Mouse (Mus musculus) adipose tissue, adult 10 weeks (tissue): ENCODE data around the gene Nhp2. TPM values are rescaled to one million over a fixed set of nuclear protein-coding genes. Genes with fewer than 3 reads are reported as not detected.

Experiments
- polyA plus RNA-seq: library from polyadenylated mRNA; stranded (reverse); fragments of 350-450 nt; fragmentation: Illumina TruSeq; extraction: RNeasy Lipid Tissue Mini Kit (QIAGEN cat#74804); gene quantifications from one replicate; pipeline ENCODE4 v1.2.3, GENCODE M21; 2014; ENCODE audit warnings: low read depth, low replicate concordance

The Nhp2 gene
- 42.7 TPM for polyA plus RNA-seq

DNA sequence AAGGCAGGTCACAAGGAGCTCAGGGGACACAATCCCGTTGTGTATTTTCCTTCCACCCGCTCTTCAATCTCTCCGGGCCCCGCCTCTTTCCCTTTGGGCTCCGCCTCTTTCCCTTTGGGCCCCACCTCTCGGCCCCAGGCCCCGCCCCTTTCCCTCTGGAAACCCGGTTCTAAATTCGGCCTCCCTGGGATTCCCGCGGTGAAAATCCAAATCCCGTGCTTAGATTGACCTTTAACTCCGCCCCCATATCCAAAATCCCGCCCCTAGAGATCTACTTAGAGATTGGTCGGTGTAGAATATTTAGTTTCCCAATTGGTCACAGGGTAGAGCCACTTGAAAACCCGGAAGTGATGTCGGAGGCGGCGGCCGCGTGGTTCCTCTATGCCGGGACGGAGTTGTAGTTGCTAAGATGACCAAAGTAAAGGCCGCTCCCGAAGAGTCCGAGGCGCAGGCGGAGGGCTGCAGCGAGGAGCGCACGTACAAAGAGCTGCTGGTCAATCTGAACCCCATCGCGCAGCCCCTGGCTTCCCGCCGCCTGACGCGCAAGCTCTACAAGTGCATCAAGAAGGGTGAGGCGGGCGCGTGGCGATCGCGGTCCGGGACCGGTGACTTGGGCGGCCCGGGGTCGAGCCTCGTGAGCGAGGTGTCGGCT is at the start of gene Nhp2:
Gene Nhp2 (plus strand): TSS at position 327 of the 652 bp plus-strand sequence.

DNA sequence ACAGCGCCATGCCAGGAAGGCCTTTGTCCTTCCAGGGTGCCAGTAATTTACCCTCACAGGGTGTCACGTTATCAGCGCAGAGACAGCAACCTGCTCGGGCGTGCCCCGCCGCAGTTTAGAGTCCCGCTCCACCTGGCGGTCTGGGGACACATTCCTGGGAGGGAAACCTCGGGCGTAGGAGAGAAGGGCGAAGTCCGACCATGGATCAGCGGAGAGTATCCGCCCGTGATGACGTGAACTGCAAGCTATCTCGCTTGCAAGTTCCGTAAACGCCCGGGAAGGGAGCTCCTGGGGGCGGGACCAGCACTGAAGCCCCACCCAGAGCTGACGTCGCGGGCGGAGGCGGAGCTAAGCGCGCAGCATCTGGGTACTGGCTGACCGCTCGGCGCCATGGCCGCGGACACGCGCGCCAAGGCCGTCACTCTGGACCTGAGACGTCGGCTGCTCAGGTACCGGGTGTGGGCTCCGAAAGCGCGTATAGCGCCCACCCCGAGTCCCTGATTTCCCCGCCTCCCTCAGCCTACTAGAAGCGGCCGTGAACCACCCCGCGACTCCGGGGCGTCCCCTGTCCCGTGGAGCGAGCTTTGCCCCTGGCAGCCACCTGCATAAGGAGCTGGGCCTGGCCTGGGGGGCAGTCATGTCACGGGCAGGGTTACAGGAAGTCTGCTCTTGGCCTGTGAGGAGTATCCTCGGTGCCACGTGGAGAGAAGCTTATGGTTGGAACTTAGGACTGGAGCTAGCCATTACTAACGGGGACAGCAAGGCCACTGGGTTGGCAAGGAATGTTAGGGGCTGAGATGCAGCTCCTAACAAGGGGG is 34.9 kb upstream of the Nhp2 start, which contains the start of gene Phykpl:
Gene Phykpl (plus strand): TSS at position 327 of the 818 bp plus-strand sequence.

DNA sequence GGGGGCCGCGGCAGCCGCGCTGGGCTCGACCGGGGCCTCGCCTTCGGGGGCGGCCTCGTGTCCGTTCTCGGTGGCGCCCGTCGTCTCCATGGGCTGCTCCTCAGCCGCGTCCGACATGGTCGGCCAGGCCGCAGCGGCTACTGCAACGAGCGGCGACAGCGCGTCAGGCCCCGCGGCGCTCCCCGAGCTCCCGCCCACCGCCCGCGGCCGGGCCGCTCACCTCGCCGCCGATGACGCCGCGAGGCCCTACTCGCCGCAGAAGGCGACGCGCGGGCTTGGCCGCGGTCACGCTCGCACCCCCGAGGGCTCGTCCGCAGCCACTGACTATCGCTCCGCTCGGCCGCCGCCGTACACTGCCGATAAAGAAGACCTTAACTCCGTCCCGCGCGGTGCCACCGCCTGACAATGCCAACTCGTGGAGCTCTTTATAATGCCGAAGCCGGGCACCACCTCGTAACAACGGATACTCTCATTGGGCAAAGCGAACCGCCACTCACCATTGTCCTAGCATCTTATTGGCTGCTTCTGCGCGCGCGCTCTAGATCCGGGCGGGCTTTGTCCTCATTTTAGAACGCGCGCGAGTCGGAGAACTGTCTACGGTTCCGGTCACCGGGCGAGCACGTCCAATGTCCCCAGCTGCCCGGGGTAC is 13.0 kb upstream of the Nhp2 start, which contains the start of gene Hnrnpab:
Gene Hnrnpab (minus strand): TSS at position 401 of the 649 bp plus-strand sequence.

DNA sequence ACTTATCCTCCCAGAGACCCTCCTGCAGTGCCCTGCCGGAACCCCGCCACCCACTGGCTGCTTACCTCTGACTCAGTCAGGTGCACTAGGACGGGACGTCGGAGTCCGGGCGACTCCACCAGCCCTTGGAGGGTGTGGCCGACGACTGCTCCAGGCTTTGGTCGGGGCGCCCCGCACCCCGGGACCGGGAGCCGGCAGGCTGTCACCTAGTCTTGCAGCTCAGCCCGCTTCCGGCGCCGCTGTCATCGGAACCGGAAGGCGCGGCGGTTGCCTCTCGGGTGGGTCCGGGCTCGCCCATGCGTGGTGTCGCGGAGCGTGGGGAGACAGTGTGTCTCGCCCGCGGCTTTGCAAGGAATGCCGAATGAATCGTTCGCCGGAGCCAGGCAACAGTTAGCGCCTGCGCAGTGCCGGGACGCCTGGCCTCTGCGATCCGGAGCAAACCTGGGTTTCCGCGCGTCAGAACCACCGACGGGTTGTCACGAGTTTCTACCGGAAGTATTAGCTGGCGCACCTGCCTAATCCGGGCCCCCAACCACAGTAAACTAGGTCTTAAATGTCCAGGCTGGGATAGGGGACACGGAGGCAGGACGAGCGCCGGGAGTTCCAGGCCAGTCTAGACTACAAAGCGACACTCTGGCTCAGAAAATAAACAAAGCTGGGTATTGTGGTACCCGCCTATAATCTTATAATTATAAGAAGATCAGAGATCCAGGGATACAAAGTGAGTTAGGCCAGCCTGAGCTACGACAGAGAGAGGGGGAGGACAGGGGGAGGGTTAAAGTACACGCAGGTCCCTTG is 16.2 kb downstream of the Nhp2 start, which contains the start of gene Rmnd5b:
Gene Rmnd5b (minus strand): TSS at position 372 of the 798 bp plus-strand sequence.

DNA sequence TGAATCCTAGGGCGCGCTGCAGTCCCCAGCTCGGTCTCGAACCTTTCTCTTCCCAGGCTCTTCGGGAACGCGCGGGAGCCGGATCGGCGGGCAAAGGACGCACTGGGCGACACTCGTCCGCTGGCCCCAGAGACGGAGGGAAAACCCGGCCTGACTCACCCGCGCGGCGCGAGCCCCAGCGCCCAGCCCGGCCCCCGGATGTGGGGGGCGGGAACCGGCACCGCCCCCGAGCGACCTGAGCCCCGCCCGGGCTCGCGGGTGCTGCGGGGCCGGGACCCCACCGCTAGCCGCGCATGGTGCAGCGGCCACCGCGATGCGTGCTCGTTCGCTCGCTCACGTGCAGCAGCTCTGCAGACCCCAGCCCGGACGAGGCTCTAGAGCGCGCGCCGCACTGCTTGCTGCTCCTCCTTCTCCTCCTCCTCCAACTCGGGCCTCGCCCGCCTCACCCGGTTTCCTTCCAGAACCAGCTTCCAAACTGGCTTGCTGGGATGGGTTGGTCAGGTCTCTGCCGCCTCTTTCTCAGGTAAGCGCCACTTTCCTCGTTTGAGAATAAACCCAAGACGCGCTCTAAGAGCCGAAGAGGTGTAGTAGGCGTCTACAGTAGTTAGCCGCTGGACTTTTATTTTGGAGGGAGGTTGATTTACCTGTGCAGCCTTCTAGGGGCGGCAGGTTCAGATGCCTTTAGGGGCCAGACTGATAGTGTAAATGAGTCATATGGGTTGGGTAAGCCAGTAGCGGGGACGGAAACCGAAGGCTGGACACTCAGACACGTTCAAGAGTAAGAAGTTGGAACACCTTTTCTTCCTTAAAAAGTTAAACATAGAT is 31.4 kb downstream of the Nhp2 start, which contains the start of the genes N4bp3 and D930048N14Rik:
Gene N4bp3 (minus strand): TSS at position 152 of the 825 bp plus-strand sequence.
Gene D930048N14Rik (plus strand): TSS at position 264 of the 825 bp plus-strand sequence.

Other genes with a start within 250 kb of the Nhp2 start
- gene Phykpl, start 35.0 kb upstream of the Nhp2 start, polyA plus RNA-seq: 13.7 TPM
- 192 TPM for gene Hnrnpab, start 12.9 kb upstream of the Nhp2 start, polyA plus RNA-seq
- 35.0 TPM for gene Rmnd5b, start 16.2 kb downstream of the Nhp2 start, polyA plus RNA-seq
- 20.5 TPM for gene N4bp3, start 31.1 kb downstream of the Nhp2 start, polyA plus RNA-seq
- 20.6 TPM for gene D930048N14Rik, start 31.2 kb downstream of the Nhp2 start, polyA plus RNA-seq
- 46.9 TPM for gene 0610009B22Rik, start 69.1 kb downstream of the Nhp2 start, polyA plus RNA-seq
- 10.8 TPM for gene Sec24a, start 143.9 kb downstream of the Nhp2 start, polyA plus RNA-seq
- 78.5 TPM for gene Sar1b, start 144.0 kb downstream of the Nhp2 start, polyA plus RNA-seq
- 14.2 TPM for gene Jade2, start 237.9 kb downstream of the Nhp2 start, polyA plus RNA-seq